Mouse (Mus musculus) B cell, adult 2 months (primary cell): ENCODE measurements around the gene Inhbe.
"Not testable (repeated sequence)": the region's sequence is repeated elsewhere in the genome, so short reads cannot be mapped to it uniquely, and the experiment has no call there.

ENCODE experiments used
- DNase-seq, 2 experiments: peaks; one replicate each; pipeline ENCODE4 v3.0.0; 2022

The Inhbe gene

GRCm38 (mm10) chr10:127321621-127322020 lies 32.6 kb downstream of the Inhbe start, which contains the start of gene Arhgap9:
Gene Arhgap9, plus strand, starts transcription at chr10:127321964.
- peak; percentile 34 to 43 for DNase-seq

GRCm38 (mm10) chr10:127319969-127320368 lies 34.2 kb downstream of the Inhbe start:
- DNase-seq = no peak

- DNase-seq = no peak
Measured at GRCm38 (mm10) chr10:127318009-127318408, 36.2 kb downstream of the Inhbe start.

GRCm38 (mm10) chr10:127317277-127317676 lies 36.9 kb downstream of the Inhbe start:
- no peak for DNase-seq

GRCm38 (mm10) chr10:127314950-127315349 lies 39.3 kb downstream of the Inhbe start:
- not testable (repeated sequence) for DNase-seq

DNA sequence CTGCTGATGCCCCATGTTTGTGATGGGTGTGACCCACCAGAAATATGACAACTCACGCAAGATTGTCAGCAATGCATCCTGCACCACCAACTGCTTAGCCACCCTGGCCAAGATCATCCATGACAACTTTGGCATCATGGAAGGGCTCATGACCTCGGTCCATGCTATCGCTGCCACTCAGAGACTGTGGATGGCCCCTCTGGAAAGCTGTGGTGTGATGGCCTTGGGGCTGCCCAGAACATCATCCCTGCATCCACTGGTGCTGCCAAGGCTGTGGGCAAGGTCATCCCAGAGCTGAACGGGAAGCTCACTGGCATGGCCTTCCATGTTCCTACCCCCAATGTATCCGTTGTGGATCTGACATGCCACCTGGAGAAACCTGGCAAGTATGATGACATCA lies 40.7 kb downstream of the Inhbe start:
- not testable (repeated sequence) for DNase-seq

GRCm38 (mm10) chr10:127312858-127313257 lies 41.4 kb downstream of the Inhbe start:
- no peak for DNase-seq

- peak; percentile 89 to 91 for DNase-seq
Measured at GRCm38 (mm10) chr10:127312356-127312676, 41.9 kb downstream of the Inhbe start.

DNA sequence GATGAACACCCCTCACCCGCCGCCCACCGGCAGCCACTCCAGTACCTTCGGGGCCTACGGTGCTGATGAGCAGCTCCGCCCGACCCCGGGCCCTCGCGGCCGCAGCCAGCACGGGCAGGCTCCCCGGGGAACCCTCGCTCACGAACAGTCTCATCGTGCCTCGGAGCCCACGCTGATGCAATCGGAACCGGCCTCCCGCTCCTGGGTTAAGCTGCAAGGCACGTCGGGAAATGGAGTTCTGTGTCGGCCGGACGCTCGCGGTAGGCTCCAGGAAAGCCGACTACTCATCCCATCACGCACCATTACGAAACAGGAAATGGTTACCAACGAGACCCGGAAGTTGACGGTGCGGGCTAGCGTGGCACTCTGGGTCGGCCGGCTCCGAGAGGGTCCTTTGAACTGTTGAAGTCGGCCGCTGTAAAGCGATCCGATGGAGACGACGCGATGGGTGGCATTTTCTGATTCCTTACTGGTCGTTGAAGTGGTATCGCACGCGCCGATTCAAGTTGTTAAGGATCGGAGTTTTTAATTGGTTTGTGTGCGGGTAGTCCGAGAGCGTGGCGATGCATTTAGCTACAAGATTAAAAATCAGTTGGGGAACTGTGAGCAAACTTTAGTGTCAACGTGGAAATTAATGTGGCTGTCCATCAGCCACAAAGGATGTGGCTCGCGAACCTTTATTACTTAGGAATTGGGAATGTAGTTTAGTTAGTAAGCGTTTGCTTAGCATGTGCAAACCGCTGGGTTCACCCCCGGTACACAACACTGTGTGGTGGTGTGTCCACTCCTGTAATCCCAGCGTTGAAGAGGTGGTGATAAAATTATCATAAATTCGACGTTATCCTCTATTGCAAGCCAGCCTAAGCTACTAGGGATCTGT lies 42.5 kb downstream of the Inhbe start, which contains the start of gene Mars:
Gene Mars, minus strand, starts transcription at position 311 of the 880 bp plus-strand sequence.
- DNase-seq = peak; percentile 91 to 92

DNA sequence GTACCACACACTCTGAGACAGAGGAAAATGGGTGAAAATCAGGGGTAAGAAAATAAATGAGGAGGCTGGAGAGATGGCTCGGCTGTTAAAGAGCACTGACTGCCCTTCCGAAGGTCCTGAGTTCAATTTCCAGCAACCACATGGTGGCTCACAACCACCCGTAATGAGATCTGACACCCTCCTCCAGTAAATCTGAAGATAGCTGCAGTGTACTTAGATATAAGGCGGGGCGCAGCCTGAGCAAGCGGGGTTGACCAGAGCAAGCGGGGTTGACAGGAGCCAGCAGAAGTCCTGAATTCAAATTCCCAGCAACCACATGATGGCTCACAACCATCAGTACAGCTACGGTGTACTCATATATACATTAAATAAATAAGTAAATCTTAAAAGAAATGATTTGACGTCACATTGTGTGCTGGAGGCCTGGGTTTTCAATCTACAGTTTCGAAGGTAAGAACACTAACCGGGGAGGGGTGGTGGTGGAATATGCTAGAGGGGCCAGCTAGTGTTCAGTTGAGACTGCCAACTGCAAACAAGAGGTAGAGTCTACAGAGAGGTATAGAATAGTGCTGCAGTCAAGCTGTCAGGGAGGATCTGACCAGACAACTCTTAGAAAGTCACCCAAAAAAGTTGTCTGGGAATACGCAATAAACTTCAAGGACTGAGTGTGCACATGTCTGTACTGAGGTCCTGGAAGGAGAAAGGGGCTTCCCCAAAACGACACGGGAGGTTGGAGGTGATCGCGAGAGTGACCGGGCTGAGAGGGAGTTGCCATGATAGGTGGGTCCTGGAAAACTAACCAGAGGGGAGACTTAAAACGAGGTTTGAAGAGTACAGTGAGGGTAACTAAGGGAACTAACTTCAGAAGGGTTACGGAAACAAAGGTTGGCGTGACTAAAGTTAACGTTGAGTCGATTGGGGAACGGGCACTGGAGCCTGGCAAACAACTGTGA lies 43.4 kb downstream of the Inhbe start:
- DNase-seq = peak in 1 of 2 experiments; percentile 47

DNA sequence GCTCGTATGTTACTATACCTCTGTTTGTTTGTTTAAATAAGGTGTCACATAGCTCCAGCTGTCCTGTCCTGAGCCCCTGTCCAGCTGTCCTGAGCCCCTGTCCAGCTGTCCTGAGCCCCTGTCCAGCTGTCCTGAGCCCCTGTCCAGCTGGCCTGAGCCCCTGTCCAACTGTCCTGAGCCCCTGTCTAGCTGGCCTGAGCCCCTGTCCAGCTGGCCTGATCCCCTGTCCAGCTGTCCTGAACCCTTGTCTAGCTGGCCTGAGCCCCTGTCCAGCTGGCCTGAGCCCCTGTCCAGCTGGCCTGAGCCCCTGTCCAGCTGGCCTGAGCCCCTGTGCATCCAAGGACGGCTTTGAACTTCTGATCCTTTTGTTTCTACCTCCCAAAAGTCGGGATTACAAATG lies 45.0 kb downstream of the Inhbe start:
- DNase-seq = not testable (repeated sequence)

DNA sequence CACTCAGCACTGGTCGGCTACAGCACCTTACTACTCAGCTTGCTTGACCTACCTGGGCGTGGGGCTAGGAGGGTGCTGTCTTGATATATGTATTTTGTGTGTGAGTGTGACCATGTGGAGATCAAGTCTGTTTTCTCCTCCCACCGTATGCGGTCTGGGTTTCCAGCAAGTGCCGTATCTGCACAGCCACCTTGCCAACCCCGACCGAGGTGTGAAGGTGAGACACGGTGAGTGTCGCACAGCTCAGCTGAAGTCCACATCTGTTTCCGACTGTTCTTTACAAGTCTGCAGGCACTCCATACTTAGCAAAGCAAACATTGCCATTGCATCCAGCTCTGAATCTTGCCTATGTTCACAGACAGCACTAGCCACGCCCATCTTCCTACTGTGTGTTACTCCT lies 51.1 kb downstream of the Inhbe start:
- no peak for DNase-seq

DNA sequence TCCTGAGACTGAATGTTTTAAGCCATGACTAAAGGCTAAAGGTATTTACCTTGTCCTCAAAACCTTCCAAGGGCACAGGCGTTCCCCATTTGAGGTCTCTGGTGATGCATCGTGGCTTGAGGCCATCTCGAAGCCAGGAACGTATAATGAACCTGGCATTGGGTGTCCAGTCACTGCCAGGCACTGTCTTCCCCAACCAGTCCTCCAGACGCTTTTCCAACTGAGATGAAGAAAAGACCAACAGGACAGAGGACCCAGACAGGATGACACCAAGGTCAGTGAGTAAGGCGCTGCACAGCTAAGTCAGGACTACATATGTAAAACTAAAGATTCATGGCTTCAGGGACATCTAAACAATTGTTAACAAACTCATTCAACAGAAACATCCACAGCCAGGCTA lies 53.9 kb downstream of the Inhbe start:
- DNase-seq = no peak
